Mouse (Mus musculus): ENCODE results near the gene Toe1.
"Not testable (repeated sequence)": the region's sequence is repeated elsewhere in the genome, so short reads cannot be mapped to it uniquely, and the experiment has no call there.

Gene Toe1

DNA sequence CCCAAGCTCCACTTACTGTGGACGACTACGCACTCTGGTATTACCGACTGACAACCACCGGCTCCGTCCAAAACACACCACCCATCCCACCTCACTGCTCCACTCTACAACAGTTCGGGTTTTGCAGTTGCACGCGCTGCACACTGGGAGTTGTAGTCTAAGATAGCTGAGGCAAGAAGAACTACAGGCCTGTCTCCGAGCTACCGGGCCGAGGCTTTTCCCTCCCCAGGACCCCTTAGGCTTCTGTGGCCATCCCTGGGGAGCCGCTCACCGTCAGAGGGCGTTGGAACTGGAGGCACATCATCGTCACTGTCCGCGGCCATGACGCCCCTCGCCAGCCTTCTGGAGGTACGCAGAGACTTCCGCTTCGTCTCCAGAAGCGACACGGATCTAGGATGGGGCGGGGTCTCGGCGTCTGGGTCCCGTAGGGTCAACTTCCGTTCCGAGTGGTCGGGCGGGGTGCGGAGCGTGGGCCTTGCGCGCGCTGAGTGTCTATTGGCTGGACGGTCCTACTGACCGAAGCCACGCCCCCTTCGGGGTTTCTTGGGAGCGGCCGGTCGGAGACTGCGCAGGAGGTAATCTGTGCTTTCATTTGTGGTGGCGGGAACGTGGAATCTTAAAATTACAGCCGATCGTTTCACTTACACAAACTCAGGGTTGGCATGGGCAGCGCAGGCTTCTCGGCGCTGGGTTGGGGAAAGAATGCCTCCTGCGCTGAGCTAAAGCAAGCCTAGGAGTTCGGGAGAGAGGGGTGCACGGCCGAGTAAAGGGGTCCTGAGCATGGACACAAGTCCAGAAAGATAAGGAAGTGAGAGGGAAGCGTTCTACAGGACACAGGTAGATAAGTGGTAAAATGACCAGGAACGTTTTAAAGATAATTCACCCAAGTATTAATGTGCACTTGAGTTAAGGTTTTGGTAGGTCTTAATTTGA is at the start of gene Toe1, which contains the start of gene Mutyh:
Gene Toe1, minus strand, starts transcription at position 444 of the 933 bp plus-strand sequence.
Gene Mutyh, plus strand, starts transcription at position 527 of the 933 bp plus-strand sequence.
- DNase-seq (ENCODE audit: extremely low read depth, insufficient read length, low spot score), result peak; percentile 98

DNA sequence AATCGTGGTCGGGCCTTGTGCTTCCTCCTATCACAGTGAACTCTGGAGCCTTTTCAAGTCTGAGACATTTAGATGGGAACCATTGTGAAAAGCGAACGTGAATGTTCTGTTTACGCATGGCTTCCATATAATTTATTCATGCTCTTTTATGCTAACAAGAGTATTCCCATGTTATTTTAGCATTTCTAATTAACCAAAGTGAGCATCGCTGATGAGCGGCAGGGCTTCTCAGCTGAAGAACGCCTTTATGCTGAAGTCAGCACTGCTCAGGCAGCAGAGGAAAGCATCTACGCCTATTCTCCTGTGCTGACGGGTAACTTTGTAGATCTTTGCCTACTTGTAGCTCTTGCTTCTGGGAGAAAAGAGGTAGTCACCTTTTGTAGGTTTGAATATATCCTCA is 49.8 kb upstream of the Toe1 start:
- no peak for DNase-seq (ENCODE audit: extremely low read depth, insufficient read length, low spot score)

DNA sequence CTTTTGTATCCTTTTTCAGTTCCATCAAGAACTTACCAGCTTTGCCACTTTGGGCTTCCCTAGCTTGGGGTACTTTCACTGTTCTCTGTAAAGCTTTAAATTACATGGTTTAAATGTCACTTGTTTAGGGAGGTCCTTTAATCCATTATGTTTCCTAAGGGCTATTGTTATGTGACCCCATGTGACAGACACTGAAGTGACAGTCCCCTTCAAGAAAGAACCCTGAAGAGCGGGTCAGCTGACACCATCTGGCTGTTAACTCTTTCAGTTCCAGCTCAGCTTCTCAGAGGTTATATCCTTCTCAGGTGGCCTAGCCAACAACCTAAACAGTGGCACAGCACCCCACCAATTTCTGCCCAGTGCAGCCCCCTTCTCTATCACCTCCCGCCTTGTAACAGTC is 46.8 kb upstream of the Toe1 start:
- no peak for DNase-seq (ENCODE audit: extremely low read depth, insufficient read length, low spot score)

DNA sequence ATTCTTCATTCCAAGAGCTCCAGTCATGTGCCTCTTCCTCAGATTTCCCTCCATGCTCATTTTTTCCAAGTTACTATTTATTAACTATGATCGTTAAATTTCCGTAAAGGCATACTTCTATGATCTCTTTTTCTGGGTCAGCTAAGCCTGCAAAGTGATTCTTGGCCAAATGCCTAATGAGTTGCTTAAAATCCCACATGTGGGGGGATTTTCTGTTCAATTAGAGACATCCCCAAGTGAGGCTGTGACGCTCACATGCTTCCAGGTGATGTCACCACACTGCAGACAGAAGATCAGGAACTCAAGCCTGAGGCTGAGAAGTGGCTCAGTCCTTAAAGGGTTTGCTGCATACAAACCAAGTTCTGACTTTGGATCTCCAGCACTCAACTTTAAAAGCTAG is 42.5 kb upstream of the Toe1 start:
- no peak for DNase-seq (ENCODE audit: extremely low read depth, insufficient read length, low spot score)

DNA sequence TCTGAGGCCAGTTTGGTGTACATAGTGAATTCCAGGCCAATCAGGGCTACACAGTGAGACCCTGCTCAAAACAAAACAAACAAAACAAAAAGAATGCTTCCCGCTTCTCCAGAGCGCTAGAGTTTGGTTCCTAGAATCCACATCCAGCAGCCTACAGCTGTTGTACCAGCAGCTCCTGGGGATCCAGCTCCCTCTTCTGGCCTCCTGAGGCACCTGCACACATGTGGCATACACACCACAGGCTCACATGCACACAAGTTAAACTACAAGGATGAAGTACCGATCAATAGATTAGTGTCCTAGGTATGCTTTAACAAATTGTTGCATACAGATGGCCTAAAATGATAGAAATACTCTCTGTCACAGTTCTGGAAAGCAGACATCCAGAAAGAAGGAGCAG is 36.9 kb upstream of the Toe1 start:
- DNase-seq (ENCODE audit: extremely low read depth, insufficient read length, low spot score), result no peak

DNA sequence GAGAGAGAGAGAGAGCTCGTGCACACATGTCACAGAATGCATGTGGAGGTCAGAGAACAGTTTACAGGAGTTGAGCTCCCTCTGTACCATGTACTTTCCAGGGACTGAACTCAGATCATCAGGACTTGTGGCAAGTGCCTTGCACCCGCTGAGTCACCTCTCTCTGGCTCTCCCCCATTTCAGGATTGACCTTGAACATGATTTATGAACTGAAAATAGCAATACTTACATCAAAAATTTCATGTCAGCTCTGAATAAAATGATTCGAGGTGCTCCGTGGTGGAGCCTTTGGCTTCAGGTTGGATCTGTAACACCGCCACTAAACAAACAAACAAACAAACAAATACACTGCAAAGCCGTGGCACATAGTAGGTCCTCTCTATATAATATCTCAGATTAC is 33.4 kb upstream of the Toe1 start:
- DNase-seq (ENCODE audit: extremely low read depth, insufficient read length, low spot score), result no peak

DNA sequence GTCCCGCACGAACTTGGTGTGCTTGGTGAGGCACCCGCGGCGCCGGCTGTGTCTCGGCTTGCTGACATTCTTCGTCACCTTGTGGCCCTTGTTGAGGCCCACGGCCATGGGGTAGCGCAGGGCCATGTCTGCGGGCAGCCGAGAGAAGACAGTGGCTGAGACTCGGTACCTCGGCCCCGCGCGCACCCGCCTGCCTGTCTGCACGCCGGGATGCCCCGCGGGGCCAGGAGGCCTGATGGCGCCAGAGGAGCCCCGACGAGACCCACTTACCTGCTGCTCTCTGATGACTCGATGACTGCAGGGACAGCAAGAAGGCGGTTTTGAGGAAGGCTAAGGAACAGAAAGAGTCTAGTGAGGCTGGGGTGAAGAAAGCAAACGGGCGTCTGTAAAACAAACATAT is 32.7 kb upstream of the Toe1 start:
- DNase-seq (ENCODE audit: extremely low read depth, insufficient read length, low spot score), result not testable (repeated sequence)

DNA sequence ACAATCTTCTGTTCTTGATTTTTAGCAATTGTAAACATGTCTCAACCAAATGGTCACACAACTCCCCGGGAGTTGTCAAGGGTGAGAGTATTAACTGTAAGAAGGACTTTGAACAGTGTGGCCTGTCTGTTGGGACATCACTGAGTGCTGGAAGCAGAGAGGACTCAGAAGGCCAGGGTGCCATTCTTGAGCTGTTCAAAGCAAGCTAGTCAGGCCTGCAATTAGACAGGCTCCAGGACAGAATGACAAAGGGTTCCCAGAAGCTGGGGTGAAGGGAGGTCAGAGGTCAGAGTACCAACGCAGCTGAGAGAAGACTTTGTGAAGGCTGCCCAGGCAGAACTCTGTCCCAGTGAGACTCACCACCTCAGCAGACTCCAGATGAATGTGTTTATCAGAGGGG is 31.6 kb upstream of the Toe1 start:
- no peak for DNase-seq (ENCODE audit: extremely low read depth, insufficient read length, low spot score)

DNA sequence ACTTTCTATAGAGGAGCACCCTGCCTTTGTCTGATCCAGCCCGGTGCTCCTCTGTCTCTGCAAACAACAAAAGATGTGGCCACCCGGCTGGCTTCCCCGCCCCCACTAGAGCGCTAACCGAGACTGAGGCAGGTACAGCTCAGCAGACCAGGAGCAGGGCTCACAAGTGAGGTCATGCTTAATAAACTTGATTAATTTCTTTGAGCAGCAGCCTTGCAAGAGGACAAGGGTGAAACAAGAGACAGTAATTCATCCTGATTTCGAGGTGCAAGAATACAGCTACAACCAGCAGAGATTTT is 22.6 kb upstream of the Toe1 start:
- DNase-seq (ENCODE audit: extremely low read depth, insufficient read length, low spot score), result no peak

DNA sequence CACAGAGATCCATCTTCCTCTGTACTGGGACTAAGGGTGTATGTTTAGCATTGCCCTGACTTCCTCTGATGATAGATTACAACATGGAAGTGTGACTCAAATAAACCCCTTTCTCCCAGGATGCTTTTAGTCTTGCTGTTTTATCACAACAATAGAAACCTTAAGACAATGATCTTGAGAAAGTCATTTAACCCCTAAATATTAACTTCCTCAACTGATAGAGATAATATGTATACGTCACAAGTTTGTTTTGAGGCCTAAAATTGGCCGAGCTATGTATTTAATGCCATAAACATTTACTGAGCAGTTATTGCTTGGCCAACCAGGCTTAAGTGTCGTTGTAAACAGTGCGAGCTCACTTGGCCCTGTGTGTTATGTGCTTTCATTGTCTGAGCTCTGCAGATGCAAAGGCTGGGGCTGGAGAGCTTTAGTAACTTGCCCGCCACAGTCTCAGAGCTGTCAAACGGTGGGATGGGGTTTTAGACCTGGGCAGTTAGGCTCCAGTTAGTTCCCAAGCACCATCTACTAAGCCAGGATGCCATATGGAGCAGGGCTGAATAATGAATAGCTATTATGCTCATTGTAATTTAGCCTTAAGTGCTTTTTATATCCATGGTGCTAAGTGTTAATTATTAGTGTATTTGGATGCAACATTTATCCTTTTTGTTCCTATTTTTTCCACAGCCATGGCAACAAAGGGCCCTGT is 22.1 kb upstream of the Toe1 start:
- no peak for DNase-seq (ENCODE audit: extremely low read depth, insufficient read length, low spot score)

DNA sequence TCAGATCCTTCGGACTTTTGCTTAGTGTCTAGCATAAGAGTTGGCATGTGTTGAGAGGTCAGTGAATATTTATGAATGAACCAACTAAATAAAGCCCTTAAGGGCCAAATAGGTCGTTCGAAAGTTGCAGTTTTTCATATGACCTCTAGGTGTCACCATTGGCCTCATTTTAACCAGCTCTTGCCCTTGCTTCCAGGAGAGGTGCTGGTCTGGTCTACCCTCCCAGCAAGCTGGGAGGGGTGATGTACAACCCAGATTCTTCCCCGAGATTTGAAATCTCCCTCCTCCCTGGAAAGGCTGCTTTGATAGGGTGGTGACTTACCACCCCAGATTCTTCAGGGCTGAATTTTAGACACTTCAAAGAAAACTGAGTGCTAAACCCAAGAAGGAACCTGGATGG is 20.4 kb upstream of the Toe1 start:
- peak; percentile 37 for DNase-seq (ENCODE audit: extremely low read depth, insufficient read length, low spot score)

DNA sequence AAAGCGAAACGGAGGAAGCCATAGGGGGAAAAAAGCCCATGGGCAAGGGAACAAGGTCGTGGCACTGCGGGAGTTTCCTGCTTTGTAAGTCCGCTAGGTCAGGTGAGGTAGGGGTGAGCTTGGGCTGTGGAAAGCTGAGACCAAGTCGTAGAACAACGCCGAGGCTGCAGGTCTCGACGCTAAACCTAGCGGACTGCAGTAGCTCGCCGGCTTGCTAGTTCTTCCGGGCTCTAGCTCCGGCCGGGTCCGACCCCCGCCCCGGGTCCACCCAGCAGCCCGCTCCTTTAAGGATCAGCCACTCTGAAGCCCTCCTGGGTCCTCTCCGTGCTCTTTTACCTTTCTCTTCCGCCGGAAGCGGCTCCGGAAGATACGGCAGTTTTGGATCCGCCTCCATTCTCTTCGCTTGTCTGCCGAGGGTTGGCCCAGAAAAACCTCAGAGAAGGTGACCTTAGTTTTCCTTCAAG is 17.1 kb upstream of the Toe1 start:
- no peak for DNase-seq (ENCODE audit: extremely low read depth, insufficient read length, low spot score)

DNA sequence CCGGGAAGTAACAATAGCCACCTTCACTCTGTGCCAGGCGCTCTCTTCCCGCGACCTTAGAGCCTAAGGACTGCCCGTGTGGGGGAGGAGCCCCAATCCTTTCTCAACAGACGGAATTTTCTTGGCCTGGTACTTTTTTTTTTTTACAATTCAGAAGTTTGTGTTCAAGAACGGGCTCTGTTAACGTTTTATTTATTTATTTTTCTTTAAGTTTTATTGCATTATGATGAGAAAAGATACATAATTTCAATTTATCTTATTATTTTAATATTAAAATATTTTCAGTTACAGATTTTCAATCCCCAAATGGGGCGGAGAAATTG is 14.2 kb upstream of the Toe1 start, which contains the start of gene Hpdl:
Gene Hpdl, minus strand, starts transcription at position 14 of the 323 bp plus-strand sequence.
- no peak for DNase-seq (ENCODE audit: extremely low read depth, insufficient read length, low spot score)

DNA sequence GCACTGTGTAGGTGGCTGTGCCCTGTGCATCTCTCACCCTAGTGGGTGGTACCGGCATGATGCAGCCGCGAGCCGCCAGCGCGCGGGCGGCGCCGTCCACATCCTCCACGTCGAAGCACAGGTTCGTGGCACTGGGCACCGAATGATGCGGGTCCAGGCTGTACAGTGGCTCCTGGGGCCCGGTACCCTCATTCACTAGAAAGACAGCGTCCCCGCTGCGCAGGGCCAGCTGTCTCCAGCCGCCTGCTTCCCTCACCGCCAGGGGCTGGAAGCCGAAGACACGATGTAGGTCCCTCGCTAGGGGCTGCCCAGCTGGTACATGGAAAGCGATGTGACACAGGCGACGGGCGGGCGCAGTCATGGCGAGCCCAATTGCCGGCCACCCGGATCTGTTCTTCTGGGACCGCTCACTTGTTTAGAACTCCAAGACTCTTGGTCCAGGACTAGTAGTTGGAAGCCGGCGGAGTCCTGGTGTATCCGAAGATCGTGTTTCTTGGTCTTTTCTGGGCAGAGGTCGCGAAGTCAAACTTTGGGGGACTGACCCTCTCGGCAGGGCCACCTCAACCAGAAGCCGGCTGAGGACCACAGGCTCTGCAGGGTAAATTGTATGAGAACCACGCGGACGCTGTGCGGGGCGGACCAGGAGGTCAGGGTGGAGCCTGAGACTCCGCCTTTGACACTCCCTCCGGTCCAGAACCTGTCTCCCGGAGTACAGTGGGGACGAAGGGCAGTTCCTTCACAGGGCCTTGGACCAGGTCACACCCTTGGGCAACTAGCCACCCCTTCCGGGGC is 13.7 kb upstream of the Toe1 start:
- peak; percentile 83 for DNase-seq (ENCODE audit: extremely low read depth, insufficient read length, low spot score)

DNA sequence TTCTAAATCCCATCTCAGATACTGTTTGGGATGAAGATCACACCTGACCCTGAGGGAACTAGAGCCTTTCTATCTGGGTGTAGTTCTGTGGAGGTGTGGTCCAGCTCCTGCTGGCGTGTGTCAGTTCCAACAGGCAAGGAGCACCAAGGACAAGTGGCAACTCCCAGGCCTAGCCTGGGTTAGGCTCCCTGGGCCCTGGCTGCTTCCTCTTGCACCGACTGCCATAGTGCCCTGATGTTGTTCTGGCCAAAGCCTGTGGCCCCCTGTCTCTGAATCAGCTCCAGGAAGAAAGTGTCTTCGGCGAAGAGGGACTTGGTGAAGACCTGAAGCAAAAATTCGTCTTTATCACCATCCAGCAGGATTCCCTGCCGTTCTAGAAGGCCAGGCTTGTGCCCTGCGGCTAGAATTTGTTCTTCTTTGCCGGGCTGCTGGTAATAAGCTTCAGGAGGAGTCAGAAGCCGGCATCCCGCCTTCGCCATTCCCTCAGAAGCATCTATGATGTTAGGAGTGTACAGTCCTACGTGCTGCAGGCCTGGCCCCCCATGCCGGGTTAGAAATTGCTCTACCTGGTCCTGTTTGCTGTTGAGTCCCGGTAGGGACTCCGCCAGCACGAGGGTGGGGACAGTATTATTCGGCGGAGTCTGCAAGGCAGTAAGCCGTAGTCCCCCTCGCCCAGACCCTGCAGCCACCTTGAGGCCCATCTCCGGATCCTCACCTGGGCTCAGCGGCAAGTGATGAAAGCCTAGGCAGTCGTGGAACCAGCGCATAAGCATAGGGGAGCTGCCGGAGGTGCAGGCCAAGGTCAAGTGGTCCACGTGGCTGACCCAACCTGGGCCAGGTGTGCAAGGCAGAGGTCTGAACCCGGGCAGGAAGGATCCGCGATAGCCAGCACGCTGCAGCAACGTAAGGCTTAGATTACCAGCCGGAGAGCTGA is 12.8 kb upstream of the Toe1 start:
- DNase-seq (ENCODE audit: extremely low read depth, insufficient read length, low spot score), result peak; percentile 24

DNA sequence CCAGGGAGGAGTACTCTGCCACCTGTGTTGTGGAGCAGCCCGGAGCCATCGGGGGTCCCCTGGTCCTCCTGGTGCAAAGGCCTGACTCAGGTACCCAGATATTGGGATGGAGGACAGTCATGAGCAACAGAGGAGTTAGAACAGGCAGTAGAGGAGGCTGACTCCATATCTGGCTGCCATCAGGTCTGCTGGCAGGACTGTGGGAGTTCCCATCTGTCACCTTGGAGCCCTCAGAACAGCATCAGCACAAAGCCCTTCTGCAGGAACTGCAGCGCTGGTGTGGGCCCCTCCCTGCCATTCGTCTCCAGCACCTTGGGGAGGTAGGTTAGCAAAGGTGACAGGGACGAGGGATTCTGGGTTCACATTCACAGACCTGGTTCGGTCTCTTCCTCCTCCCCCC is 10.0 kb upstream of the Toe1 start:
- no peak for DNase-seq (ENCODE audit: extremely low read depth, insufficient read length, low spot score)

DNA sequence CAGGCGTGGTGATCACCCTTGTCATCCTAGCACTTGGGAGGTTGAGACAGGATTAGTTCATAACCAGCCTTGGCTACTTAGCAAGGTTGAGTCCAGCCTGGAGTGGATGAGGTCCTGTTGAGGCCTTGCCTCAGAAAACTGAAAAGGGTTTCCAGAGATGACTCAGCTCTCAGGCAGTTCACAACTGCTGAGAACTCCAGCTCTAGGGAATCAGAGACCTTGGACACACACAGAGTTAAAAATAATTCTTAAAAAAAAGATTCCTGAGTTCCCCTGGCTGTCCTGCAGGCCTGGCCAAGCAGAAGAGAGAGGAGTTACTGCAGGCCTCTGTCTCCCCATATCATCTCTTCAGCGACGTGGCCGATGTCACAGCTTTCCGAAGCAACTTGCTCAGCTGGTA is 7.8 kb upstream of the Toe1 start:
- DNase-seq (ENCODE audit: extremely low read depth, insufficient read length, low spot score), result no peak

DNA sequence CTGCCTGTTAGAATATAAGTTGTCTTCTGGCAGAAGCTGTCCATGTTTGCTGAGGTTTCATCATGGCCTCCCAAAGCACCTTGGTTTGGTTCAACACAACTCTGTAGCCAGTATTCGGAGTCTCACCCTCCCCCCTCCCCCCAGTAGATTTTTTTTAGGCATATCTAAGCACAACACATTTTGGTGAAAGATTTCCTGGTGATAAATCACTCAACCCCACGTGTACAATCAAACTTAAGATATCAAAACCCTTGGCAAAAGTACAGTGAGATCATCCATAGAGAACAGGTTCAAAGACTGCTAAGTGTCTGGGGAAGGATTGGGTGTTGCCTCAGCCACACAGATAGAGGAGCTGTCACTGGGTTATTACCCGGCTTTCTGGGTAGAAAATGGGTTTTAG is 3.6 kb upstream of the Toe1 start:
- DNase-seq (ENCODE audit: extremely low read depth, insufficient read length, low spot score), result no peak

DNA sequence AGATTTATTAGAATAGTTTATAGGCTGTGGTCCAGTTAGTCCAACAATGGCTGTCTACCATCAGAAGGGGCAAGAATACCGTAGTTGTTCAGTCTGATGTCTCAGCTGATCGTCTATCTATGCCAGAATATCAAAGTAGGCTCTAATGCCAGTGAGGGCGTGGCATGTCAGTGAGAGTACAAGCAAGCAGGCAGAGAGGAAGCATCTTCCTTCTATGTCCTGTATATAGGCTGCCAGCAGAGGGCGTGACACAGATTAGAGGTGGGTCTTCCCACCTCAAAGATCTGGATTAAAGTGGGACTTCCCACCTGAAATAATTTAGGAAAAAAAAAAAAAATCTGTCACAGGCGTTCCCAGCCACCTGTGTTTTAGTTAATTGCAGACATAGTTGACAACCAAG is 7.5 kb downstream of the Toe1 start:
- no peak for DNase-seq (ENCODE audit: extremely low read depth, insufficient read length, low spot score)

DNA sequence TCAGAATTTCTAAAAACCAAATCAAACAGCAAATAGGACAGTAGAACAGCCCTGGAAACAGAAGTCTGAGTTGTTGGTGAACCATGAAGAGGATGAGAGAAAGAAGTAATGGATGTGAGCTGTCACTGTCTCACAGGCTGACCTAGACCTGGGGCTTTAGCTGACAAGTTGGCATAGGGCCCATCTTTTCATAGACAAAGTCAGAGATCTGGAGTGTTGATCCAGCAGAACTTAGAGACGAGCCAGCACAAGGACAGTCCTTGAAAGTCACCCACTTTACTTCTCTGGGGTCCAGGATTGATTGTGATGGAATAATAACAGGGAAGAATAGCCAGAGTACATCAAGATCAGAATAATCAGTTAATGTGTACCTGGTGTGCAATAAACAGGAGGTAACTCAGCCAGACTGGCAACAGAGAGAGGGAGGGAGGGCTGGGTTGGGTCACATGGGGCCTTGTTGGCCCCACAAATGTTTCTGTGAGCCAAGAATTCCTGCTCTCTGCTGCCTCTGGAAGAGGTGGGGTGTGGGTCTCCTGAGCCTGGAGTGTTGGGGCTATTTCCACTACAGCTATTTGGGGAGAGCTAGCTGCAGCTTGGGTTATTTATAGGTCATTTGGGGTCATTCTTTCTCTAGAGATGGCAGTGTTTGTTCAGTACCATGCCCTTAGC is 10.9 kb downstream of the Toe1 start:
- DNase-seq (ENCODE audit: extremely low read depth, insufficient read length, low spot score), result no peak

All from 3134 (cell line).